Mouse (Mus musculus) intestine, embryonic 14.5 days (tissue): ENCODE data around the gene Fcgrt. TPM values are rescaled to one million over a fixed set of nuclear protein-coding genes. Genes with fewer than 3 reads are reported as not detected.
"Not testable (repeated sequence)": the region's sequence is repeated elsewhere in the genome, so short reads cannot be mapped to it uniquely, and the experiment has no call there.

Experiments
- ATAC-seq: fragments of 200-750 bp; cut with Nextera tagmentation; replicated peaks from 2 replicates; pipeline ENCODE4 v1.8.0; 2017; ENCODE audit warnings: low read depth, moderate number of reproducible peaks, moderate TSS enrichment, moderate library complexity; ENCODE audit not compliant: low FRiP score, low TSS enrichment
- DNase-seq: peaks from one replicate; pipeline ENCODE4 v3.0.0-alpha.2; 2018; ENCODE audit warnings: low spot score
- H3K27ac ChIP-seq: fragments of 300-500 bp; sonication (generic); 2 replicates; pipeline ENCODE4 v1.5.1; 2014; ENCODE audit warnings: low read depth, mild to moderate bottlenecking, control low read depth
- H3K27me3 ChIP-seq: fragments of 300-500 bp; sonication (generic); replicated peaks from 2 replicates; pipeline ENCODE4 v1.6.1; 2014; ENCODE audit warnings: low read length, control low read depth; ENCODE audit not compliant: control insufficient read depth, insufficient read depth
- H3K36me3 ChIP-seq: fragments of 300-500 bp; sonication (generic); 2 replicates; pipeline ENCODE4 v1.6.1; 2014; ENCODE audit warnings: low read length, control low read depth; ENCODE audit not compliant: control insufficient read depth, insufficient read depth
- H3K4me1 ChIP-seq: fragments of 300-500 bp; sonication (generic); replicated peaks from 2 replicates; pipeline ENCODE4 v1.6.1; 2014; ENCODE audit warnings: low read length, control low read depth, mixed read lengths; ENCODE audit not compliant: control insufficient read depth, insufficient read depth
- H3K4me2 ChIP-seq: fragments of 300-500 bp; sonication (generic); 2 replicates; pipeline ENCODE4 v1.6.1; 2014; ENCODE audit warnings: low read length
- H3K4me3 ChIP-seq: fragments of 300-500 bp; sonication (generic); 2 replicates; pipeline ENCODE4 v1.5.1; 2014; ENCODE audit warnings: low read depth, low read length, control low read depth, mixed read lengths
- H3K9ac ChIP-seq: fragments of 300-500 bp; sonication (generic); 2 replicates; pipeline ENCODE4 v1.6.1; 2014; ENCODE audit warnings: mild to moderate bottlenecking, low read length
- H3K9me3 ChIP-seq: fragments of 300-500 bp; sonication (generic); 2 replicates; pipeline ENCODE4 v1.6.1; 2016; ENCODE audit warnings: low read length, control low read depth; ENCODE audit not compliant: control insufficient read depth
- WGBS: fragments of 180-500 bp; shearing (Covaris S2); extraction: QIAGEN DNeasy Blood & Tissue Kit; methylation state at CpG from one replicate; pipeline ENCODE4 v1.1.7; 2014; 5-methylcytosine and 5-hydroxymethylcytosine counted together
- polyA plus RNA-seq: library from polyadenylated mRNA; unstranded; fragments of >200 nt; fragmentation: Nextera tagmentation; extraction: Ambion mirVana; gene quantifications from 2 replicates; pipeline ENCODE4 v1.2.1, GENCODE M21; 2014

Fcgrt gene
- polyA plus RNA-seq, 1 experiment from 2014 or later = 64.1 TPM

- Histone ChIP-seq H3K4me2 (no peak overlapping the region), H3K4me1 (peaks cover 19% of the 10 kb centered on the region), H3K36me3 (0 out of 2 replicates have a peak, but pooled peaks cover 3% of the 10 kb centered on the region), H3K27me3 (no peaks in the 10 kb centered on the region), H3K9ac (no peak overlapping the region), H3K4me3 (no peak overlapping the region), H3K27ac (no peak overlapping the region), H3K9me3 (no peaks in the 10 kb centered on the region)
- 90% methylated on average over 8 of the region's 8 CpGs for WGBS
- ATAC-seq = no peak
- DNase-seq = no peak
These were observed 5.0 kb downstream of the Fcgrt start for GRCm38 (mm10) chr7:45098541-45099240.

GRCm38 (mm10) chr7:45097479-45097878 is 6.2 kb downstream of the Fcgrt start:
- Histone ChIP-seq H3K27me3 (no peaks in the 10 kb centered on the region), H3K9ac (no peak overlapping the region), H3K36me3 (0 out of 2 replicates have a peak, but pooled peaks cover 3% of the 10 kb centered on the region), H3K27ac (no peak overlapping the region), H3K4me1 (peaks cover 19% of the 10 kb centered on the region), H3K9me3 (no peaks in the 10 kb centered on the region), H3K4me2 (no peak overlapping the region), H3K4me3 (no peak overlapping the region)
- DNase-seq (no peak), ATAC-seq (no peak)
- 72% methylated on average over 6 of the region's 6 CpGs for WGBS

GRCm38 (mm10) chr7:45095965-45096364 is 7.7 kb downstream of the Fcgrt start:
- H3K4me2 ChIP-seq, H3K27ac ChIP-seq, H3K9ac ChIP-seq, H3K27me3 ChIP-seq, ATAC-seq, H3K9me3 ChIP-seq, H3K36me3 ChIP-seq, DNase-seq, H3K4me3 ChIP-seq: not testable (repeated sequence)
- H3K4me1 ChIP-seq = peaks cover 16% of the 10 kb centered on the region
- 94% methylated on average over 14 of the region's 14 CpGs for WGBS

GRCm38 (mm10) chr7:45095367-45095766 is 8.3 kb downstream of the Fcgrt start:
- Histone ChIP-seq H3K4me1 (peaks cover 20% of the 10 kb centered on the region), H3K27me3 (no peaks in the 10 kb centered on the region), H3K9ac (no peak overlapping the region), H3K9me3 (no peaks in the 10 kb centered on the region), H3K4me3 (no peak overlapping the region), H3K4me2 (no peak overlapping the region), H3K27ac (no peak overlapping the region), H3K36me3 (0 out of 2 replicates have a peak, but pooled peaks cover 3% of the 10 kb centered on the region)
- 69% methylated on average over 6 of the region's 6 CpGs for WGBS
- no peak for ATAC-seq
- DNase-seq = no peak

- Histone ChIP-seq H3K4me1 (peaks cover 22% of the 10 kb centered on the region), H3K4me3 (no peak overlapping the region)
- no peak for ATAC-seq
These were observed 9.5 kb downstream of the Fcgrt start for GRCm38 (mm10) chr7:45094121-45094520.

GRCm38 (mm10) chr7:45093516-45093905 is 10.1 kb downstream of the Fcgrt start:
- ATAC-seq (no peak), DNase-seq (no peak)
- Histone ChIP-seq H3K4me3 (no peak overlapping the region), H3K27ac (peak overlapping the region; percentile 89), H3K4me2 (no peak overlapping the region), H3K4me1 (peaks cover 22% of the 10 kb centered on the region), H3K9ac (no peak overlapping the region), H3K9me3 (no peaks in the 10 kb centered on the region), H3K36me3 (peaks cover 12% of the 10 kb centered on the region), H3K27me3 (no peaks in the 10 kb centered on the region)
- 29% methylated on average over 16 of the region's 18 CpGs for WGBS

More at GRCm38 (mm10) chr7:45094121-45094520, 9.5 kb downstream of the Fcgrt start:
- DNase-seq = no peak
- no peaks in the 10 kb centered on the region for H3K27me3 ChIP-seq
- no peak overlapping the region for H3K4me2 ChIP-seq
- no peak overlapping the region for H3K9ac ChIP-seq
- no peaks in the 10 kb centered on the region for H3K9me3 ChIP-seq
- no peak overlapping the region for H3K27ac ChIP-seq
- H3K36me3 ChIP-seq = 0 out of 2 replicates have a peak, but pooled peaks cover 6% of the 10 kb centered on the region
- WGBS = 23% methylated on average over 7 of the region's 7 CpGs

- H3K9me3 ChIP-seq = no peaks in the 10 kb centered on the region
- ATAC-seq (no peak), DNase-seq (no peak)
- peak overlapping the region; percentile 89 for H3K27ac ChIP-seq
- H3K4me1 ChIP-seq = peaks cover 22% of the 10 kb centered on the region
- H3K4me3 ChIP-seq = no peak overlapping the region
- peaks cover 17% of the 10 kb centered on the region for H3K36me3 ChIP-seq
- H3K27me3 ChIP-seq = no peaks in the 10 kb centered on the region
- 38% methylated on average over 12 of the region's 12 CpGs for WGBS
- no peak overlapping the region for H3K9ac ChIP-seq
- peak overlapping the region; percentile 69; the same call in 1 of the 2 replicates for H3K4me2 ChIP-seq
These were observed 10.7 kb downstream of the Fcgrt start for GRCm38 (mm10) chr7:45092828-45093515.

- Histone ChIP-seq H3K4me1 (peaks cover 22% of the 10 kb centered on the region), H3K27me3 (no peaks in the 10 kb centered on the region), H3K36me3 (peaks cover 23% of the 10 kb centered on the region), H3K27ac (peak within 1 kb of the TSS; percentile 89), H3K4me3 (peak within 1 kb of the TSS; percentile 58), H3K4me2 (peak within 1 kb of the TSS; percentile 69), H3K9ac (peak within 1 kb of the TSS; percentile 79), H3K9me3 (no peaks in the 10 kb centered on the region)
- 1% methylated on average over 16 of the region's 16 CpGs for WGBS
- DNase-seq (peak; percentile 92), ATAC-seq (peak; percentile 90)
These were observed 11.6 kb downstream of the Fcgrt start, which contains the start of gene Rcn3 for GRCm38 (mm10) chr7:45092048-45092447. TSS of gene Rcn3 (minus strand) at chr7:45092221.
